Mouse (Mus musculus) liver, postnatal 0 days (tissue): ENCODE measurements around the gene Bcr.

ENCODE experiments used
- CTCF ChIP-seq: sonication (generic); IDR thresholded peaks from 2 replicates; pipeline ENCODE4 v1.5.1; 2016; ENCODE audit warnings: antibody characterized with exemption, low read depth
- EP300 ChIP-seq: IDR thresholded peaks from 2 replicates; pipeline ENCODE4 v1.6.1; 2016; ENCODE audit warnings: antibody characterized with exemption, low read depth, mild to moderate bottlenecking

- no peak for TF ChIP-seq CTCF
- TF ChIP-seq EP300 = no peak
Measured at GRCm38 (mm10) chr10:75060217-75060842, at the start of gene Bcr.
